Mouse (Mus musculus) olfactory bulb, adult 2 months (tissue): Measurements from ENCODE around the gene Fau.

Experiments used
- CTCF ChIP-seq: fragments of 200-500 bp; IDR thresholded peaks from 2 replicates; pipeline ENCODE4 v1.5.1; 2012; ENCODE audit warnings: low read depth, mild to moderate bottlenecking, low read length, moderate library complexity; ENCODE audit not compliant: insufficient read depth
- POLR2A ChIP-seq: fragments of 200-500 bp; IDR thresholded peaks from 2 replicates; pipeline ENCODE4 v1.6.1; 2012; ENCODE audit warnings: mild to moderate bottlenecking, low read depth, low read length, moderate library complexity; ENCODE audit not compliant: insufficient read depth

DNA sequence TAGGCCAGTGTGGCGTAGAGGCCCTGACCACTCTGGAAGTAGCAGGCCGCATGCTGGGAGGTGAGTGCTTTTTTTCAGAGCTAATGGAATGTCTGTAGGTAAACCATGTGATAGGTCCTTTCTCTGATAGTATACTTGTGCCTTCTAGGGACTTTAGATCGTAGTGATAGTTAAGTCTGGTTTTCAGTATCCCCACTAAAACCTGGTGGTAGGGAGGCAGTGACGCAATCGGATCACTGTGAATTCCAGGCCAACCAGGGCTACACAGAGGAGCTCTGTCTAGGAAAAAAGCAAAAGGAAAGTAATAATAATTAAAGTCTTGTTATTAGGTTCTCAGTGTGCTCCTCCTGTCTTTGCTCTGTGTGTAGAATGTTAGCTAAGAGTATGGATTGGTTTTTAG is 869 bp downstream of the Fau start:
- TF ChIP-seq CTCF = no peak
- no peak for TF ChIP-seq POLR2A
